Mouse (Mus musculus): ENCODE data around the gene Xlr3a. TPM values are rescaled to one million over a fixed set of nuclear protein-coding genes. Genes with fewer than 3 reads are reported as not detected.
"Not testable (repeated sequence)": the region's sequence is repeated elsewhere in the genome, so short reads cannot be mapped to it uniquely, and the experiment has no call there.

The Xlr3a gene
- 5.6 and 5.7 TPM in 2 replicates for polyA plus RNA-seq (2015; fragmentation: Nextera tagmentation; extraction: Ambion mirVana)

DNA sequence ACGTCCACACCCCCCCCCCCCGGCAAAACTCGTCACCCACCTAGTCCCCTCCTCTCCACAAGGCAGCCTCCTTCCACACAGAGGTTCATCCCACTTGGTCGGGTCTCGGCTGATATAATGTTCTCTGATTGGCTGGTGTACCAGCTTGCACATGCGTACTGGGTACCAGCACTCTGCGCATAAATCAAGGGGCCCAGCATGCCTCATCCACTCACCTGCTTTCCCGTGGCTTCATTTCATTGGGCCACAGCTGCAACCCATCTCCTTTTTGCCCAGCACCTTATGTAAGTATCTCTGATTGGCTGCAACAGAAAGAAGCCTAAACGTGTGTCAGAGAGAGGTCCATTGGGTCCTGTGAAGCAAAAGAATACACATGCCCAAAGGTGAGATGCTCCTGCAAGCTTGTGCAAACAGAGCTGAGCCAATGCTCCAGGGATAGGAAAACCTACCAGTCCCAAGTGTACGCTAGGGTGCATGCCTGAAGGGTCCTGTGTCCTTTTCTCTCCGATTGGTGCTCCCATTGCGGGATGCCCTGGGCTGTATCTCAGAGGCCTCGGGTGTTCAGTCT is at the start of gene Xlr3a:
Xlr3a (minus strand) TSS at position 155 of the 568 bp plus-strand sequence.
- H3K27ac ChIP-seq (ENCODE audit: low read length); H3K4me1 ChIP-seq (ENCODE audit: control insufficient read depth, insufficient read depth, low read length); ATAC-seq (ENCODE audit: insufficient read depth, low FRiP score); H3K36me3 ChIP-seq (ENCODE audit: control insufficient read depth, insufficient read depth, low read length); H3K9ac ChIP-seq (ENCODE audit: low read length); H3K4me2 ChIP-seq (ENCODE audit: low read depth, low read length); H3K9me3 ChIP-seq (replicated peaks; ENCODE audit: control insufficient read depth, low read length); H3K27me3 ChIP-seq (ENCODE audit: control insufficient read depth, insufficient read depth, low read length); H3K4me3 ChIP-seq (replicated peaks; ENCODE audit: low read length): not testable (repeated sequence)
- 72% methylated on average over 12 of the region's 13 CpGs for WGBS

DNA sequence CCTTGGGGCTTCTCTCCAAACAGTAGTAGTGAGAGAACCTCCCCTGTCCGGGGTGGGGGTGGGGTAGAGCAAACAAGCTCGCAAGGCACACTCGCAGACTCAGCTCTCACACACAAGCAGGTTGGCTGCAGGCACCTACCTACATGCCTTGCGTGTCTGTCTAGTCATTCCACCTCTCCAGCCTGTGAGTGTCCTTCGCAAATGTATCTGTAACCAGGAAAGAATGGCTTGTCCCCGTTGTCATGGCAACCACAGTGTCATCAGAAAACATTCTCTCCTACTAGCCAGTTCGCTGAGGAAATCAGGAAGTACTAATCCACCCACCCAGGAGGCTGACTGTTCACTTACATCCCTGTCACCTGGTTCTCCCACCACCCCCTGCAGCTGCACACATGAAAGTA is 46.3 kb upstream of the Xlr3a start:
- not testable (repeated sequence) for H3K36me3 ChIP-seq (ENCODE audit: control insufficient read depth, insufficient read depth, low read length); H3K9ac ChIP-seq (ENCODE audit: low read length); H3K4me3 ChIP-seq (replicated peaks; ENCODE audit: low read length); H3K4me2 ChIP-seq (ENCODE audit: low read depth, low read length); ATAC-seq (ENCODE audit: insufficient read depth, low FRiP score); H3K9me3 ChIP-seq (replicated peaks; ENCODE audit: control insufficient read depth, low read length); H3K27ac ChIP-seq (ENCODE audit: low read length); H3K4me1 ChIP-seq (ENCODE audit: control insufficient read depth, insufficient read depth, low read length); H3K27me3 ChIP-seq (ENCODE audit: control insufficient read depth, insufficient read depth, low read length)
- no CpG with 5 or more reads among the region's 7 CpGs for WGBS

DNA sequence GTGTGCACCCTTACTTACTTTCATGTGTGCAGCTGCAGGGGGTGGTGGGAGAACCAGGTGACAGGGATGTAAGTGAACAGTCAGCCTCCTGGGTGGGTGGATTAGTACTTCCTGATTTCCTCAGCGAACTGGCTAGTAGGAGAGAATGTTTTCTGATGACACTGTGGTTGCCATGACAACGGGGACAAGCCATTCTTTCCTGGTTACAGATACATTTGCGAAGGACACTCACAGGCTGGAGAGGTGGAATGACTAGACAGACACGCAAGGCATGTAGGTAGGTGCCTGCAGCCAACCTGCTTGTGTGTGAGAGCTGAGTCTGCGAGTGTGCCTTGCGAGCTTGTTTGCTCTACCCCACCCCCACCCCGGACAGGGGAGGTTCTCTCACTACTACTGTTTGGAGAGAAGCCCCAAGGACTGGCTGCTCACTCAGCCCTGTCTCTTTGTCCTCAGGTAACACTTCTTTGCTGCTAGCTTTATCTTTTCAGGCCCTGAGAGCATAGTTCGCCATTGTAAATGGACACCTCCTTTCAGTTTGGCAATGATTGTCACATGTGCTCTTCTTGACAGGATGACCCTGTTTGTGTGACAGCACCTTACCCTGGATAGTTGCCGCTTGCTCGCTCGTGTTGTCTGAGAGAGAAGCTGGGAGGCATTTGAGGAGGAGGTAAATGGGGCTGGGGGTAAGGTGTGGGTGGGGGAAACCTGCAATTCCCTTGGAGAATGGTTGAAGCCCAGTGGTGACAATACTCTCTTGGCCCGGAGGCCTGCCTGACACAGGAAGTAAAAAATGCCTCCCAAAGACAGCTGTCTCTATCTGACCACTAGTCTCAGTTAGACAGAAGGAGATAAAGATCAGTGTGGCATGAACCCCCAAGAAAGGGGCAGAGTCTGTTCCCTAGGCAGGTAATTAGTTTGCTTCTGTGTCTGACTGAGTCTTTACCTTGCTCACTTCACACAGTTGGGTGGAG is 26.2 kb upstream of the Xlr3a start:
- H3K4me2 ChIP-seq (ENCODE audit: low read depth, low read length); H3K27me3 ChIP-seq (ENCODE audit: control insufficient read depth, insufficient read depth, low read length); H3K36me3 ChIP-seq (ENCODE audit: control insufficient read depth, insufficient read depth, low read length); H3K9ac ChIP-seq (ENCODE audit: low read length); H3K27ac ChIP-seq (ENCODE audit: low read length); H3K4me3 ChIP-seq (replicated peaks; ENCODE audit: low read length); H3K9me3 ChIP-seq (replicated peaks; ENCODE audit: control insufficient read depth, low read length); H3K4me1 ChIP-seq (ENCODE audit: control insufficient read depth, insufficient read depth, low read length): not testable (repeated sequence)
- no CpG with 5 or more reads among the region's 12 CpGs for WGBS
- peak; percentile 25; the same call in 1 of the 2 replicates for ATAC-seq (ENCODE audit: insufficient read depth, low FRiP score)

DNA sequence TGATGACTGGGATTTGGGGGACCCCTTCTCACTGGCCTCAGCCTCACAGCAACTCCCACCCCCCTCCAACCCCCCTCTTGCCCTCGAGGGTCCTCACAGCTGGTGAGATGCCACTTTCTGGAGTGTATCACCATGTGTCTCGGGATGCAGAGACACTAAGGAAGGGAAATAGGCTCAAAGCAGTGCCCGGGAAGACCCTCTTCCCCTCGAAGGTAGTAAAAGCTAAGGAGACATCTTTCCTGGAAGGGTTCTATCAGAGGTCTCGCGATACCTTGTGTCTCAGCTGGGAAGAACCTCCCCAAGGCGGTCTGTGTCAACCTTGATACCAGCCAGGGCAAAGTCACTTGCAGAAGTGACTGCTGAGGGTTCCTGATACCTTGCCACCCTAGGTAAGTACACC is 19.9 kb upstream of the Xlr3a start, which contains the start of gene Gm14685:
Gm14685 (plus strand) TSS at position 301 of the 400 bp plus-strand sequence.
- ATAC-seq (ENCODE audit: insufficient read depth, low FRiP score); H3K9ac ChIP-seq (ENCODE audit: low read length); H3K27ac ChIP-seq (ENCODE audit: low read length); H3K4me2 ChIP-seq (ENCODE audit: low read depth, low read length); H3K4me1 ChIP-seq (ENCODE audit: control insufficient read depth, insufficient read depth, low read length); H3K36me3 ChIP-seq (ENCODE audit: control insufficient read depth, insufficient read depth, low read length); H3K4me3 ChIP-seq (replicated peaks; ENCODE audit: low read length); H3K27me3 ChIP-seq (ENCODE audit: control insufficient read depth, insufficient read depth, low read length); H3K9me3 ChIP-seq (replicated peaks; ENCODE audit: control insufficient read depth, low read length): not testable (repeated sequence)
- no CpG with 5 or more reads among the region's 7 CpGs for WGBS

DNA sequence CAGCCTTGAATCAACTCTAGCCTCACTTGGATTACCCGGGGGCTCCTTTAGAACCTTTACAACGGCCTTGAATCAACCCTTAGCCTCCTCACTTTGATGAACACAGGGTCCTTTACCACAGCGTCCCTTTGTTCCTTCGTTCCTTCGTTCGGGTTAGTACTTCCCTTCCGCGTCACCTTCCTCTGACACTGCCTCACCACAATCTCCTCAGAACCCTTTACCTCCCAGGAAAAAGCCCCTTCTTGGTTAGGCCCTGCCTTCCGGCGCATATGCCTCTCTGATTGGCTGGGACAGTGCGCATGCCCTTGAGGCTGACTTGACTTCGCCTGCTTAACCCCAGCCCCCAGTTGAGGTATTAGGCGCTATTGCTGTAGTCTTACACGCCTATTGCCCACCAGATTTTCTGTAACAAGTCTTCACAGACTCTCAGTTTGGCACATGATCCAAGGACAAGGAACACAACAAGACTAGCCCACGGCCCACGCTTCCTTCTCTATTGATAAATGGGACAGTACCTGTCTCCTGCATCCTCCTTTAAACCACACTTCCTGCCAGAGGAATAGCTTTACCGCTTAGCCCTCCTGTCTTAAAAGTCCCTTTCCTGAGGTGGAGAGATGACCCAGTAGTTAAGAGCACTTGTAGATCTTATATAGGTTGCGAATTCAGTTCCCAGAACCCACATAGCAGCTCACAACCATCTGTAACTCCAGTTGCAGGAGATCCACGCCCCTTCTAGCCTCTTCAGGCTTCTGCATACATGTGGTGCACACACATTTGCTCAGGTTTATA is 14.4 kb downstream of the Xlr3a start, which contains the start of gene Xlr4a:
Xlr4a (minus strand) TSS at position 212 of the 789 bp plus-strand sequence.
- H3K27me3 ChIP-seq (ENCODE audit: control insufficient read depth, insufficient read depth, low read length); H3K4me1 ChIP-seq (ENCODE audit: control insufficient read depth, insufficient read depth, low read length); ATAC-seq (ENCODE audit: insufficient read depth, low FRiP score); H3K36me3 ChIP-seq (ENCODE audit: control insufficient read depth, insufficient read depth, low read length); H3K9ac ChIP-seq (ENCODE audit: low read length); H3K4me3 ChIP-seq (replicated peaks; ENCODE audit: low read length); H3K9me3 ChIP-seq (replicated peaks; ENCODE audit: control insufficient read depth, low read length); H3K4me2 ChIP-seq (ENCODE audit: low read depth, low read length); H3K27ac ChIP-seq (ENCODE audit: low read length): not testable (repeated sequence)
- WGBS, result 77% methylated on average over 18 of the region's 19 CpGs

DNA sequence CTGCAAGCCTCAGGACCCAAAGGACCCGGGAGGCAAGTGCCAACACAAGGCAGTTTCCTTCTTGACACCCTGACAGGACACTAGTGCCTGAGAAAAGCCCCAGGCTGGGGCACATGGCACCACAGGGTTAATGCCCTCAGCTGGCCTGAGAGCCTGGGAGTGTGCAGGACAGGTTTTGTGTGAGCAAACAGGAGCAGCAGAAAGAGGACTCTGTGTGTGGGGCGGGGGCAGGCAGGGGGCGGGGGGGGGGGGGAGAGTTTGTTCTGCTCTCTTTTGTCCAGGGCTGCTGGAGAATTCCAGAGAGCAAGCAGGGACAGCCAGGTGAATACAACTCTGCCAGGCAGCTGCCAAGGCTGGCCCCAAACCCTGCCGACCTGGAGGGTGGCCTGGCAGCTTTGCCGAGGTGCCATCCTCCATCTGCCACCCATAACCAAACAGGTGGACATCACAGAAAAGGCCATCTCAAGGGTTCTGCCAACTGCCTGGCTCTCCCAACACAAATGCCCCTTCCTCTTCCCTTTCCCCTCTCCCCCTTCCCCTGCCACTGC is 30.1 kb downstream of the Xlr3a start:
- H3K4me1 ChIP-seq (ENCODE audit: control insufficient read depth, insufficient read depth, low read length); H3K27me3 ChIP-seq (ENCODE audit: control insufficient read depth, insufficient read depth, low read length); H3K4me3 ChIP-seq (replicated peaks; ENCODE audit: low read length); H3K9ac ChIP-seq (ENCODE audit: low read length); H3K4me2 ChIP-seq (ENCODE audit: low read depth, low read length); H3K9me3 ChIP-seq (replicated peaks; ENCODE audit: control insufficient read depth, low read length); ATAC-seq (ENCODE audit: insufficient read depth, low FRiP score); H3K27ac ChIP-seq (ENCODE audit: low read length); H3K36me3 ChIP-seq (ENCODE audit: control insufficient read depth, insufficient read depth, low read length): not testable (repeated sequence)
- WGBS, result no CpG with 5 or more reads among the region's 5 CpGs

DNA sequence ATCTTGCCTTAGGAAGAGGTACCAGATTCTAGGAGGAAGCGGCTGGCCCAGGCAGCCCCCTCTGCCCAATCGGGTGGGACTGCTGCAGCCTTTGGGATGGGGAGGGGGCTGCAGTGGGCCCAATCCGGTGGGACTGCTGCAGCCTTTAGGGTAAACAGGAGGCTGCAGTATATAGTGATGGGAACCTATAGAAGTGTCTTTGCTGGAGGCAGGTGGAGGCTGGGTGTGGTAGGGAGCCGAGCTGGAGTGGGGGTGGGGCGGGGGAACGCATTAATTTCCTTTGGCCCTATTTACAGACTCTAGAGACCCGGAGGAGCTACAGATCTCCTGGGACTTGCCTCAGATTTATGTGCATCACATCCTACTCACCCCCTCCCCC is 32.5 kb downstream of the Xlr3a start, which contains the start of gene Pnma3:
Pnma3 (plus strand) TSS at position 373 of the 379 bp plus-strand sequence.
- no peak within 1 kb of the TSS for H3K27ac ChIP-seq (ENCODE audit: low read length)
- ATAC-seq (ENCODE audit: insufficient read depth, low FRiP score), result no peak; the same call in 1 of the 2 replicates
- WGBS, result 25% methylated on average over 7 of the region's 7 CpGs

DNA sequence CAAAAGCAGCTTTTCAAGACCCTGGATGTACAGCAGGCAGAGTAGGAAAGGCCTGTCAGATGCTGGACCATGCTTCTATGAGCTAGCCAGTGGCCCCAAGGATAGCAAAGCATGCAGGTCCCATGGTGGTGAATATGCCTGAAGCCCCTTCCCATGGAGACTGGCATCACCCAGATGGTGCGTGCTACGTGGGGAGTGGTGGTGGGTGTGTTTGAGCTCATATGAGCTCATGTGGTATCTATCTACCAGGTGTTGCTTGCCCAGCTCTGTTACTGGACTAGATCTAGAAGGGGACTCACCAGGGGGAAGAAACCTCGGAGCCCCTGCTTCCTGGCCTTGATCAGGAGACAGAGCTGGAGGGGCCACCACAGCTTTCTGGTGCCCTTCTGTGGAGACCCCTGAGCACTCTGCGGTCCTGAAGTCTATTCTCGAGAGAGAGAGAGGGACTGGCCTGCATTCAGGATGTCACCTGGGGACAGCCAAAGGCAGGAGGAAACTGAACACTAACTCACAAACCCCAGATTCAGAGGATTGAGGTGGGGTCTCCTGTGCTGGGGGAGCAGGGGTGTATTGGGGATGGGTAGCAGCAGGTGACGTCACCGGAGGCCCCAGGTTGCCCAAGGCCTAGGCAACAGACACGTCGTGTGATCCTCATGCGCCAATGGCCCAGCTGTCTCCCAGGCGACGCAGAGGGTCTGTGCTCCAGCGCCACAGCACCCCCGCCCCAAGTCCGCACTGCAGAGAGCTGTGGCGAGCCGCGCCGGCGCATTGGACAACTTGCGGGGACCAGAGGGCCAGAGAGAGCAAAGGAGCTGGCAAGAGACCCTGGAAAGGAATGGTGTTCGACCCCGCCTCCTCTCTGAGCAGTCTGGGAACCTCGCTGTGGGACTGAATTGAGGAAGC is 33.1 kb downstream of the Xlr3a start:
- ATAC-seq (ENCODE audit: insufficient read depth, low FRiP score), result peak; percentile 47; the same call in 1 of the 2 replicates
- 34% methylated on average over 24 of the region's 24 CpGs for WGBS

More for the DNA sequence above, 32.5 kb downstream of the Xlr3a start, which contains the start of gene Pnma3:
- H3K4me2 ChIP-seq (ENCODE audit: low read depth, low read length), result peak within 1 kb of the TSS; percentile 29
- no peaks in the 10 kb centered on the region for H3K4me1 ChIP-seq (ENCODE audit: control insufficient read depth, insufficient read depth, low read length)
- H3K4me3 ChIP-seq (replicated peaks; ENCODE audit: low read length), result peak within 1 kb of the TSS; percentile 9; the same call in 1 of the 2 replicates
- H3K36me3 ChIP-seq (ENCODE audit: control insufficient read depth, insufficient read depth, low read length), result no peaks in the 10 kb centered on the region
- H3K27me3 ChIP-seq (ENCODE audit: control insufficient read depth, insufficient read depth, low read length), result no peaks in the 10 kb centered on the region
- H3K9ac ChIP-seq (ENCODE audit: low read length), result no peak within 1 kb of the TSS; the same call in 1 of the 2 replicates
- H3K9me3 ChIP-seq (replicated peaks; ENCODE audit: control insufficient read depth, low read length), result no peaks in the 10 kb centered on the region

More for the DNA sequence above, 33.1 kb downstream of the Xlr3a start:
- no peaks in the 10 kb centered on the region for H3K4me1 ChIP-seq (ENCODE audit: control insufficient read depth, insufficient read depth, low read length)
- H3K27ac ChIP-seq (ENCODE audit: low read length), result no peak overlapping the region
- H3K9me3 ChIP-seq (replicated peaks; ENCODE audit: control insufficient read depth, low read length), result no peaks in the 10 kb centered on the region
- H3K4me2 ChIP-seq (ENCODE audit: low read depth, low read length), result peak overlapping the region; percentile 29
- H3K9ac ChIP-seq (ENCODE audit: low read length), result no peak overlapping the region; the same call in 1 of the 2 replicates
- H3K4me3 ChIP-seq (replicated peaks; ENCODE audit: low read length), result peak overlapping the region; percentile 9; the same call in 1 of the 2 replicates
- H3K27me3 ChIP-seq (ENCODE audit: control insufficient read depth, insufficient read depth, low read length), result no peaks in the 10 kb centered on the region
- no peaks in the 10 kb centered on the region for H3K36me3 ChIP-seq (ENCODE audit: control insufficient read depth, insufficient read depth, low read length)
